Mouse (Mus musculus) forebrain, embryonic 14.5 days (tissue): ENCODE measurements around the gene Bcdin3d. TPM values are rescaled to one million over a fixed set of nuclear protein-coding genes. Genes with fewer than 3 reads are reported as not detected.

Experiments used
- ATAC-seq: fragments of 200-750 bp; cut with Nextera tagmentation; 2 replicates; pipeline ENCODE4 v1.8.0; 2017; ENCODE audit warnings: mild to moderate bottlenecking, moderate library complexity
- DNase-seq: peaks from one replicate; pipeline ENCODE4 v3.0.0-alpha.2; 2015; ENCODE audit warnings: low spot score
- H3K27ac ChIP-seq: fragments of 300-500 bp; sonication (generic); 2 replicates; pipeline ENCODE4 v1.5.1; 2014; ENCODE audit warnings: low read depth, mild to moderate bottlenecking, control low read depth, low read length, moderate library complexity
- H3K27me3 ChIP-seq: fragments of 300-500 bp; sonication (generic); replicated peaks from 2 replicates; pipeline ENCODE4 v1.6.1; 2014; ENCODE audit warnings: low read length, control low read depth, mixed read lengths; ENCODE audit not compliant: control insufficient read depth, insufficient read depth
- H3K36me3 ChIP-seq: fragments of 300-500 bp; sonication (generic); 2 replicates; pipeline ENCODE4 v1.6.1; 2014; ENCODE audit warnings: low read length, control low read depth; ENCODE audit not compliant: control insufficient read depth, insufficient read depth
- H3K4me1 ChIP-seq: fragments of 300-500 bp; sonication (generic); 2 replicates; pipeline ENCODE4 v1.6.1; 2014; ENCODE audit warnings: antibody characterized with exemption, low read length, control low read depth; ENCODE audit not compliant: control insufficient read depth, insufficient read depth
- H3K4me2 ChIP-seq: fragments of 300-500 bp; sonication (generic); 2 replicates; pipeline ENCODE4 v1.6.1; 2014; ENCODE audit warnings: mild to moderate bottlenecking, control low read depth, low read length
- H3K4me3 ChIP-seq: fragments of 300-500 bp; sonication (generic); 2 replicates; pipeline ENCODE4 v1.5.1; 2014; ENCODE audit warnings: low read depth, low read length, control low read depth
- H3K9ac ChIP-seq: fragments of 300-500 bp; sonication (generic); 2 replicates; pipeline ENCODE4 v1.6.1; 2014; ENCODE audit warnings: mild to moderate bottlenecking, low read length, control low read depth, moderate library complexity
- H3K9me3 ChIP-seq: fragments of 300-500 bp; sonication (generic); replicated peaks from 2 replicates; pipeline ENCODE4 v1.6.1; 2016; ENCODE audit warnings: low read length, control low read depth, mixed read lengths; ENCODE audit not compliant: control insufficient read depth
- WGBS: fragments of 180-500 bp; shearing (Covaris S2); extraction: QIAGEN DNeasy Blood & Tissue Kit; methylation state at CpG from one replicate; pipeline ENCODE4 v1.1.7; 2014; 5-methylcytosine and 5-hydroxymethylcytosine counted together
- polyA plus RNA-seq: library from polyadenylated mRNA; unstranded; fragments of >200 nt; fragmentation: Nextera tagmentation; extraction: Ambion mirVana; gene quantifications from 2 replicates; pipeline ENCODE4 v1.2.1, GENCODE M21; 2014

Bcdin3d gene
- polyA plus RNA-seq, 1 experiment from 2014 or later = 25.4 TPM

GRCm38 (mm10) chr15:99497061-99497460 lies 22.5 kb upstream of the Bcdin3d start:
- 13% methylated on average over 4 of the region's 4 CpGs for WGBS
- ATAC-seq (peak; percentile 62), DNase-seq (peak; percentile 90)
- peaks cover 9% of the 10 kb centered on the region for H3K4me1 ChIP-seq
- H3K36me3 ChIP-seq = no peaks in the 10 kb centered on the region
- no peaks in the 10 kb centered on the region for H3K9me3 ChIP-seq
- H3K27me3 ChIP-seq = no peaks in the 10 kb centered on the region
- H3K4me3 ChIP-seq = no peak overlapping the region
- H3K27ac ChIP-seq = no peak overlapping the region
- no peak overlapping the region for H3K4me2 ChIP-seq
- H3K9ac ChIP-seq = peak overlapping the region; percentile 29; the same call in 1 of the 2 replicates

DNA sequence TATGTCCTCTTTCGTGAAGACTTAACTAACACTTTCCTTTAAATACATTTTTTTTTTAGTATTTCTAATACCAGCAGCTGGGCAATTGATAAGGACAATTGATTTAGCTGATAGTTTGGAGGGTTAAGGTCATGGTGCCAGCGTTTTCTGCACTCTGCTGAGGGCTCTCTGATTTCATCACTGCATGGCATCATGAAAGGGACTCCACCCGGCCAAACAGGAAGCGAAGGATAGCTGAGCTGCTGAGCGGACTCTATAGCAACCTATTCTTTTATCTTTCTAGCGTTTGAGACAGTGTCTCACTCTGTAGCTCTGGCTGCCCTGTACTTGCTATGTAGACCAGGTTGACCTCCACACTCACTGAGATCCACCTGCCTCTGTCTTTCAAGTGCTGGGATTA lies 10.2 kb upstream of the Bcdin3d start:
- H3K4me3 ChIP-seq = no peak overlapping the region
- DNase-seq = no peak
- H3K9me3 ChIP-seq = no peaks in the 10 kb centered on the region
- H3K36me3 ChIP-seq = no peaks in the 10 kb centered on the region
- H3K27ac ChIP-seq = no peak overlapping the region
- ATAC-seq = no peak
- no peak overlapping the region for H3K4me2 ChIP-seq
- H3K27me3 ChIP-seq = no peaks in the 10 kb centered on the region
- WGBS = 76% methylated on average over 6 of the region's 6 CpGs
- H3K4me1 ChIP-seq = no peaks in the 10 kb centered on the region
- no peak overlapping the region for H3K9ac ChIP-seq

DNA sequence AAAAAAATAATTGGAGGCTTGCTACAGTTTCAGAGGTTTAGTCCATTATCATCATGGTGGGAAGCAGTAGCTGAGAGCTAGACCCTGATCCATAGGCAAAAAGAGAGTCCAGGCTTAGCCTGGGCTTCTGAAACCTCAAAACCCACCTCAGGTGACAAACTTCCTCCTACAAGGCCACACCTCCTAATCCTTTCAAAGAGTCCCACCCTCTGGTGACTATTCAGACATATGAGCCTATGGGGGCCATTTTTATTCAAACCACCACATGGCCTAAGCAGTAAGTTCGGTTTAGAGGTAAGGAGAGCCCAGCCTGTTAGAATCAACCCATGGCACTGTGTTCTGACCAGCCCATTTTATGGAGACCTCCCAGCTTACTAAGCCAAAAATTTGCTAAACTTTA lies 1.3 kb upstream of the Bcdin3d start:
- Histone ChIP-seq H3K36me3 (no peaks in the 10 kb centered on the region; the same call in 1 of the 2 replicates), H3K9me3 (no peaks in the 10 kb centered on the region), H3K9ac (no peak overlapping the region), H3K4me1 (no peaks in the 10 kb centered on the region), H3K27ac (no peak overlapping the region), H3K4me3 (no peak overlapping the region), H3K4me2 (no peak overlapping the region), H3K27me3 (no peaks in the 10 kb centered on the region)
- ATAC-seq = no peak
- DNase-seq = no peak
- 82% methylated on average over 1 of the region's 1 CpGs for WGBS

GRCm38 (mm10) chr15:99473801-99474575 lies 542 bp downstream of the Bcdin3d start:
- H3K4me1 ChIP-seq = no peaks in the 10 kb centered on the region
- peak; percentile 75 for DNase-seq
- peak; percentile 80 for ATAC-seq
- H3K27ac ChIP-seq = peak overlapping the region; percentile 83
- 8% methylated on average over 38 of the region's 38 CpGs for WGBS
- H3K4me2 ChIP-seq = peak overlapping the region; percentile 66
- H3K9me3 ChIP-seq = no peaks in the 10 kb centered on the region
- peak overlapping the region; percentile 87 for H3K9ac ChIP-seq
- H3K36me3 ChIP-seq = peaks cover 9% of the 10 kb centered on the region; the same call in 1 of the 2 replicates
- peak overlapping the region; percentile 83 for H3K4me3 ChIP-seq
- no peaks in the 10 kb centered on the region for H3K27me3 ChIP-seq

DNA sequence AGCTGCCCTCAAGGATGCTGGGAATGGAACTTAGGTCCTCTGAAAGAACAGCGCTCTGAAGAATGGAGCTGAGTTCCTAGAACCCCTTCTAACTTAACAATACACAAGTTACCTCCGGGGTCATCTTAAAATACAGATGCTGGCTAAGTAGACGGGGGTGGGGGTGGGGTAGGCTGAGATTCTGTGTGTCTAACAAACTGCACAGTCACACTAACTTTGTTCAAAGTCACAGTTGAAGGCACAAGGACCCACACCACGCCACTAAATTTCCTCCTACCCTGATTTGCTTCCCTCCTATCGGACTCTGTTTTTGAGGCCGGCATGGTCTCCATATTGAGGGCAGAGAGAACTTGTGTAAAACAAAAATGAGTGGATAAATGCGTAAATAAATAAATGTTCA lies 1.6 kb downstream of the Bcdin3d start:
- Histone ChIP-seq H3K9ac (no peak overlapping the region), H3K4me3 (no peak overlapping the region), H3K9me3 (no peaks in the 10 kb centered on the region), H3K27me3 (no peaks in the 10 kb centered on the region), H3K4me2 (no peak overlapping the region; the same call in 1 of the 2 replicates), H3K4me1 (no peaks in the 10 kb centered on the region), H3K36me3 (peaks cover 9% of the 10 kb centered on the region; the same call in 1 of the 2 replicates), H3K27ac (no peak overlapping the region)
- WGBS = 89% methylated on average over 7 of the region's 7 CpGs
- no peak for DNase-seq
- no peak for ATAC-seq

- H3K27me3 ChIP-seq = no peaks in the 10 kb centered on the region
- no peak overlapping the region for H3K4me3 ChIP-seq
- ATAC-seq (no peak), DNase-seq (no peak)
- no peaks in the 10 kb centered on the region for H3K9me3 ChIP-seq
- no peak overlapping the region for H3K27ac ChIP-seq
- no peak overlapping the region for H3K4me2 ChIP-seq
- no peak overlapping the region for H3K9ac ChIP-seq
- WGBS = 85% methylated on average over 14 of the region's 14 CpGs
- H3K36me3 ChIP-seq = peaks cover 9% of the 10 kb centered on the region; the same call in 1 of the 2 replicates
- no peaks in the 10 kb centered on the region for H3K4me1 ChIP-seq
Observed at GRCm38 (mm10) chr15:99471677-99472063, 2.9 kb downstream of the Bcdin3d start.

GRCm38 (mm10) chr15:99470971-99471676 lies 3.4 kb downstream of the Bcdin3d start:
- Histone ChIP-seq H3K27ac (no peak overlapping the region), H3K4me3 (no peak overlapping the region), H3K36me3 (peaks cover 9% of the 10 kb centered on the region; the same call in 1 of the 2 replicates), H3K9me3 (no peaks in the 10 kb centered on the region), H3K4me2 (no peak overlapping the region), H3K4me1 (no peaks in the 10 kb centered on the region), H3K27me3 (no peaks in the 10 kb centered on the region), H3K9ac (no peak overlapping the region)
- DNase-seq = peak; percentile 65
- WGBS = 65% methylated on average over 17 of the region's 17 CpGs
- no peak for ATAC-seq

DNA sequence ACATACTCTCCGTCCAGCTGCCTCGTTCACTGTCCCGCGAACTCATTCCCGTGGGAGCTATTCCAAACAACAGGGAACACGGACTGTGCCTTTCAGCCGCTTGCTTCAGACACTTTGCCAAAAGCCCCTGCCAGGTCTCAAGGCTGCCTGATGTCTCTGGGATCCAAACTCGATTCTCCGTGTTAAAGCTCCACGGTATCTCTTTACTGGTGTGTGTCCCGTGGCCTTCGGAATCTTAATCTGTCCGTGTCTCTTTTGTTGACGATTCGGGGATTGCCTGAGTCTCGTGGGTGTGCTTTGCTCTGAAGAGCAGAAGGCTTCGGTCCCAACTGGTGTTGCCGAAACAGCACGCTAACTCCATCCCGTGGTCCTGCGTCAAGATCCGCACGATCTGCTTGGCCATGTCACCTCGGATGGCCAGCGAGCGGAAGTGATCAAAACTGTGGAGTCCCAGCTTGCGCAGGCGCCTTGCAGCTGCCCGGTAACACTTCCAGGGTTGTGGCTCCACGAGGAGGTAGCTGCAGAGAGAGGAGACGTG lies 4.2 kb downstream of the Bcdin3d start:
- Histone ChIP-seq H3K4me1 (no peaks in the 10 kb centered on the region), H3K27ac (no peak overlapping the region), H3K9me3 (no peaks in the 10 kb centered on the region), H3K36me3 (peaks cover 9% of the 10 kb centered on the region; the same call in 1 of the 2 replicates), H3K4me3 (no peak overlapping the region), H3K27me3 (no peaks in the 10 kb centered on the region), H3K9ac (no peak overlapping the region; the same call in 1 of the 2 replicates), H3K4me2 (no peak overlapping the region)
- no peak for DNase-seq
- no peak for ATAC-seq
- WGBS = 90% methylated on average over 31 of the region's 31 CpGs
